Mouse (Mus musculus) gonadal fat pad, adult 2 months (tissue): Measurements from ENCODE around the gene Mycbp. TPM values are rescaled to one million over a fixed set of nuclear protein-coding genes. Genes with fewer than 3 reads are reported as not detected.
A peak's percentile ranks its signal among the peaks of the same experiment; 100 is the strongest.
"Not testable (repeated sequence)": the region's sequence is repeated elsewhere in the genome, so short reads cannot be mapped to it uniquely, and the experiment has no call there.

Experiments used
- DNase-seq: peaks from one replicate; pipeline ENCODE4 v3.0.0-alpha.2; 2012; ENCODE audit warnings: low read depth
- polyA plus RNA-seq: library from polyadenylated mRNA; depleted of rRNA; stranded (reverse); fragments of >200 nt; gene quantifications from 2 replicates; pipeline ENCODE4 v1.2.3, GENCODE M21; 2012; rRNA removed

Mycbp gene
- polyA plus RNA-seq, 1 experiment, result 23.3 TPM

GRCm38 (mm10) chr4:123940878-123941277 is 36.2 kb downstream of the Mycbp start:
- DNase-seq, result not testable (repeated sequence)

- DNase-seq, result no peak
Measured at GRCm38 (mm10) chr4:123946701-123947100, 42.1 kb downstream of the Mycbp start.

- no peak for DNase-seq
Measured at GRCm38 (mm10) chr4:123947149-123947548, 42.5 kb downstream of the Mycbp start.

- no peak for DNase-seq
Measured at GRCm38 (mm10) chr4:123948901-123949300, 44.3 kb downstream of the Mycbp start.

- no peak for DNase-seq
Measured at GRCm38 (mm10) chr4:123949649-123950048, 45.0 kb downstream of the Mycbp start.

GRCm38 (mm10) chr4:123952059-123952458 is 47.4 kb downstream of the Mycbp start:
- no peak for DNase-seq

- peak; percentile 46 for DNase-seq
Measured at GRCm38 (mm10) chr4:123956703-123957491, 52.3 kb downstream of the Mycbp start.

GRCm38 (mm10) chr4:123957492-123957808 is 52.8 kb downstream of the Mycbp start:
- no peak for DNase-seq

GRCm38 (mm10) chr4:123957891-123958290 is 53.3 kb downstream of the Mycbp start:
- DNase-seq, result no peak

- no peak for DNase-seq
Measured at GRCm38 (mm10) chr4:123960955-123961354, 56.3 kb downstream of the Mycbp start.

Other genes starting within 250 kb of the Mycbp start
- 48.0 and 49.8 TPM in 2 replicates for gene Macf1, start 220.5 kb upstream of the Mycbp start, polyA plus RNA-seq
- 44.6 and 74.2 TPM in 2 replicates for gene Ndufs5, start 186.6 kb upstream of the Mycbp start, polyA plus RNA-seq
- 24.2 and 33.0 TPM in 2 replicates for gene Akirin1, start 154.5 kb upstream of the Mycbp start, polyA plus RNA-seq
- 3.8 and 7.1 TPM in 2 replicates for gene Rhbdl2, start 117.0 kb upstream of the Mycbp start, polyA plus RNA-seq
- gene 4933427I04Rik, start 45.2 kb upstream of the Mycbp start, polyA plus RNA-seq, result 0.04 and 0.27 TPM in 2 replicates
- gene Rragc, start 12.6 kb downstream of the Mycbp start, polyA plus RNA-seq, result 66.3 and 78.9 TPM in 2 replicates
- 0.65 TPM in 1 of 2 replicates, not detected in the other for gene 4930535I16Rik, start 13.2 kb downstream of the Mycbp start, polyA plus RNA-seq